In genomic region chr4:109639356-109639755, GRCm38 (mm10) we compare ENCODE assay signal across 23 mouse cellular contexts. TPM values are rescaled to one million over a fixed set of nuclear protein-coding genes. Genes with fewer than 3 reads are reported as not detected.
DNase-seq lines count a peak whose midpoint lies in the region; ATAC-seq lines count a peak whose summit lies in the region.
"Had no signal": no experiment of that assay in that cellular context is flagged by ENCODE, and none has a peak within 500 bp of the region (broad histone marks: within the 10 kb centered on the region; RNA-seq: fewer than 3 reads in every experiment).

No protein-coding gene starts in this region.

- H3K4me1 ChIP-seq in brown adipose tissue, adult 24 weeks (ENCODE audit: control insufficient read depth, insufficient read depth, insufficient read length, low read length) = peaks cover 11% of the 10 kb centered on the region
- H3K4me1 ChIP-seq: embryonic facial prominence, embryonic 10.5 days; embryonic facial prominence, embryonic 13.5 days; forebrain, embryonic 12.5 days; forebrain, embryonic 15.5 days; hindbrain, embryonic 10.5 days; hindbrain, embryonic 13.5 days; intestine, embryonic 15.5 days had no signal

- ATAC-seq in megakaryocyte, adult 5-6 weeks (ENCODE audit: poor library complexity, severe bottlenecking) = peak; percentile 57
- ATAC-seq: forebrain, embryonic 15.5 days; hindbrain, embryonic 16.5 days; intestine, embryonic 15.5 days had no signal

- H3K27ac ChIP-seq in brown adipose tissue, adult 24 weeks (replicated peaks; ENCODE audit: low read depth, low read length) = peak overlapping the region; percentile 45
- H3K27ac ChIP-seq: embryonic facial prominence, embryonic 10.5 days; embryonic facial prominence, embryonic 13.5 days; forebrain, embryonic 12.5 days; forebrain, embryonic 15.5 days; hindbrain, embryonic 10.5 days; hindbrain, embryonic 13.5 days; intestine, embryonic 15.5 days had no signal

- H3K4me3 ChIP-seq in brown adipose tissue, adult 24 weeks (ENCODE audit: insufficient read depth, low read depth, low read length) = no peak overlapping the region
- H3K4me3 ChIP-seq: embryonic facial prominence, embryonic 10.5 days; embryonic facial prominence, embryonic 13.5 days; erythroblast, embryonic 14.5 days; forebrain, embryonic 12.5 days; forebrain, embryonic 15.5 days; hindbrain, embryonic 10.5 days; hindbrain, embryonic 13.5 days; intestine, embryonic 15.5 days had no signal

- DNase-seq in heart, adult 11 months = peak; percentile 70
- DNase-seq in heart, postnatal 4 days = no peak
- no peak for DNase-seq in cerebellum, postnatal 36 days
- no peak for DNase-seq in kidney, postnatal 14 days
- DNase-seq: adrenal gland, adult 2 months; adrenal gland, postnatal 14 days; B cell, adult 2 months; cerebellum, adult 18-20 months; cerebellum, adult 9-10 months; cerebellum, postnatal 14 days; embryo, embryonic 11 days; gastrocnemius, postnatal 25 days had no signal

RNA-seq across cellular contexts. Expression of gene Cdkn2c, which starts 27.6 kb away (rescaled TPM):
- 10 to 100 TPM; 61.2 to 65.6 TPM for total RNA-seq in heart, postnatal 4 days (2021)
- polyA plus RNA-seq in brown adipose tissue, adult 24 weeks (2012; ENCODE audit: insufficient read depth, insufficient read length, missing spikeins) = 114 and 124 TPM in 2 replicates
- total RNA-seq in megakaryocyte, adult 5-6 weeks (2015) = 97.2 and 122 TPM in 2 replicates
- total RNA-seq in megakaryocyte, adult 5-6 weeks (2017) = 93.9 and 102 TPM in 2 replicates

RNA-seq across cellular contexts. Expression of gene Faf1, which starts 37.0 kb away (rescaled TPM):
- 10 to 100 TPM; 34.0 to 34.6 TPM for total RNA-seq in heart, postnatal 4 days (2021)
- 26.6 and 28.3 TPM in 2 replicates for polyA plus RNA-seq in brown adipose tissue, adult 24 weeks (2012; ENCODE audit: insufficient read depth, insufficient read length, missing spikeins)
- 34.5 and 35.8 TPM in 2 replicates for total RNA-seq in megakaryocyte, adult 5-6 weeks (2015)
- total RNA-seq in megakaryocyte, adult 5-6 weeks (2017) = 40.9 and 42.0 TPM in 2 replicates
